Mouse (Mus musculus) midbrain, embryonic 16.5 days (tissue): ENCODE data around the gene Rhob. TPM values are rescaled to one million over a fixed set of nuclear protein-coding genes. Genes with fewer than 3 reads are reported as not detected.
A peak's percentile ranks its signal among the peaks of the same experiment; 100 is the strongest.

Experiments used
- ATAC-seq: fragments of 200-750 bp; cut with Nextera tagmentation; 2 replicates; pipeline ENCODE4 v1.8.0; 2017; ENCODE audit warnings: moderate TSS enrichment
- H3K27ac ChIP-seq: fragments of 300-500 bp; sonication (generic); 2 replicates; pipeline ENCODE4 v1.5.1; 2014; ENCODE audit warnings: mild to moderate bottlenecking, low read length, mixed read lengths
- H3K27me3 ChIP-seq: fragments of 300-500 bp; sonication (generic); 2 replicates; pipeline ENCODE4 v1.6.1; 2014; ENCODE audit warnings: low read depth, low read length, mixed read lengths; ENCODE audit not compliant: control insufficient read depth, insufficient read depth
- H3K36me3 ChIP-seq: fragments of 300-500 bp; sonication (generic); 2 replicates; pipeline ENCODE4 v1.6.1; 2014; ENCODE audit warnings: mild to moderate bottlenecking, low read length, moderate library complexity, mixed read lengths; ENCODE audit not compliant: control insufficient read depth, insufficient read depth
- H3K4me1 ChIP-seq: fragments of 300-500 bp; sonication (generic); 2 replicates; pipeline ENCODE4 v1.6.1; 2014; ENCODE audit warnings: mild to moderate bottlenecking, low read length, mixed read lengths; ENCODE audit not compliant: control insufficient read depth, insufficient read depth
- H3K4me2 ChIP-seq: fragments of 300-500 bp; sonication (generic); 2 replicates; pipeline ENCODE4 v1.6.1; 2014; ENCODE audit warnings: mild to moderate bottlenecking, low read length, mixed read lengths
- H3K4me3 ChIP-seq: fragments of 300-500 bp; sonication (generic); 2 replicates; pipeline ENCODE4 v1.5.1; 2014; ENCODE audit warnings: low read depth, mild to moderate bottlenecking, low read length, moderate library complexity, mixed read lengths
- H3K9ac ChIP-seq: fragments of 300-500 bp; sonication (generic); 2 replicates; pipeline ENCODE4 v1.6.1; 2014; ENCODE audit warnings: low read depth, low read length, mixed read lengths
- H3K9me3 ChIP-seq: fragments of 300-500 bp; sonication (generic); replicated peaks from 2 replicates; pipeline ENCODE4 v1.6.1; 2014; ENCODE audit warnings: mild to moderate bottlenecking, low read length, mixed read lengths; ENCODE audit not compliant: control insufficient read depth, poor library complexity, severe bottlenecking
- WGBS: fragments of 180-500 bp; shearing (Covaris S2); extraction: QIAGEN DNeasy Blood & Tissue Kit; methylation state at CpG from one replicate; pipeline ENCODE4 v1.1.7; 2014; 5-methylcytosine and 5-hydroxymethylcytosine counted together
- polyA plus RNA-seq: library from polyadenylated mRNA; unstranded; fragments of >200 nt; fragmentation: Nextera tagmentation; extraction: Ambion mirVana; gene quantifications from 2 replicates; pipeline ENCODE4 v1.2.1, GENCODE M21; 2015

Gene Rhob
- polyA plus RNA-seq, 1 experiment from 2014 or later: 80.0 TPM

DNA sequence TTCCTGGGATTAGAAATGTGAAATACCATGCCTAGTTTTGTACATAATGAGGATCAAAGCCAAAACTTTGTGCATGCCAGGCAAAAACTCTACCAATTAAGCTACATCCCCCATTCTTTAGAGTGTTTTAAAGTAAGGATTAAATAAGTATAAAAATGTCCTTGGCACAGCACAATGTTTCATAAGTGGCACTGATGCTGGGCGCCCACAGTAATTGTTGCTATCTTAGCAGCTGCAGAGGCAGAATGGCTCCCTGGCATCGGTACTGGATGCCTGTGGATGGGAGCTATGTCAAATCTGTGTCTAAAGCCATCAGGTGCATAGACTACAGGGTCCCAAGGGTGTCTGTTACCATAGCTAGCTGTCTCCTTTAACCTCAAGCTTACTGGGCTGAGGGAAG, 28.8 kb downstream of the Rhob start:
- 79% methylated on average over 2 of the region's 2 CpGs for WGBS

GRCm38 (mm10) chr12:8469742-8470494, 29.9 kb downstream of the Rhob start:
- Histone ChIP-seq H3K9ac (no peak overlapping the region), H3K4me1 (no peaks in the 10 kb centered on the region), H3K4me2 (no peak overlapping the region), H3K27ac (no peak overlapping the region), H3K9me3 (no peaks in the 10 kb centered on the region), H3K4me3 (no peak overlapping the region), H3K36me3 (no peaks in the 10 kb centered on the region), H3K27me3 (no peaks in the 10 kb centered on the region)
- ATAC-seq: no peak
- 94% methylated on average over 20 of the region's 25 CpGs for WGBS

More for the DNA sequence above, 28.8 kb downstream of the Rhob start:
- Histone ChIP-seq H3K4me1 (no peaks in the 10 kb centered on the region), H3K27ac (no peak overlapping the region), H3K36me3 (no peaks in the 10 kb centered on the region), H3K9ac (no peak overlapping the region), H3K9me3 (no peaks in the 10 kb centered on the region), H3K4me2 (no peak overlapping the region), H3K27me3 (no peaks in the 10 kb centered on the region), H3K4me3 (no peak overlapping the region)
- ATAC-seq: no peak

- ATAC-seq: no peak
- Histone ChIP-seq H3K36me3 (no peaks in the 10 kb centered on the region), H3K9ac (no peak overlapping the region), H3K4me2 (no peak overlapping the region), H3K4me3 (no peak overlapping the region), H3K27me3 (no peaks in the 10 kb centered on the region), H3K9me3 (no peaks in the 10 kb centered on the region), H3K27ac (no peak overlapping the region), H3K4me1 (no peaks in the 10 kb centered on the region; the same call in 1 of the 2 replicates)
Observed at GRCm38 (mm10) chr12:8468221-8468865, 31.5 kb downstream of the Rhob start.

GRCm38 (mm10) chr12:8467029-8467924, 32.5 kb downstream of the Rhob start:
- no peak overlapping the region for H3K27ac ChIP-seq
- WGBS: 58% methylated on average over 12 of the region's 12 CpGs
- no peak overlapping the region for H3K4me3 ChIP-seq
- H3K9me3 ChIP-seq: no peaks in the 10 kb centered on the region
- H3K27me3 ChIP-seq: no peaks in the 10 kb centered on the region
- no peak overlapping the region for H3K9ac ChIP-seq
- no peak overlapping the region for H3K4me2 ChIP-seq
- H3K36me3 ChIP-seq: no peaks in the 10 kb centered on the region
- no peaks in the 10 kb centered on the region; the same call in 1 of the 2 replicates for H3K4me1 ChIP-seq
- peak; percentile 45; the same call in 1 of the 2 replicates for ATAC-seq

DNA sequence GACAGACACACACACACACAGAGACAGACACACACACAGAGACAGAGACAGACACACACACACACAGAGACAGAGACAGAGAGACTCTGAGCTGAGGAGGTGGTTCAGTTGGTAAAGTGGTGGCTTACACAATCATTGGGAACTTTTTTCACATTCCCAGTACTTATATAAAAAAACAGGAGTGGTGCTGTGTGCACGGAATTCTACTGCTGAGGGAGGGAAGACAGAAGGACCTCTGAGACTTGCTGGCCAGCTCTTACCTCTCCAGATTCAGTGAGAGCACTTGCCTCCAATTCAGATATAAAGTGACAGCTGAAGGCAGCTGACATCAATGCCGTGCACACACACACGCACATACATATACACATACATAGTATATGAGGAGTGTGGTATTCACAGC, 34.1 kb downstream of the Rhob start:
- H3K4me2 ChIP-seq: no peak overlapping the region
- no peak overlapping the region for H3K9ac ChIP-seq
- H3K27ac ChIP-seq: no peak overlapping the region
- H3K4me1 ChIP-seq: no peaks in the 10 kb centered on the region; the same call in 1 of the 2 replicates
- H3K36me3 ChIP-seq: no peaks in the 10 kb centered on the region
- 86% methylated on average over 3 of the region's 3 CpGs for WGBS
- no peaks in the 10 kb centered on the region for H3K9me3 ChIP-seq
- no peak for ATAC-seq
- no peak overlapping the region for H3K4me3 ChIP-seq
- no peaks in the 10 kb centered on the region for H3K27me3 ChIP-seq

GRCm38 (mm10) chr12:8464961-8465360, 34.8 kb downstream of the Rhob start:
- Histone ChIP-seq H3K36me3 (no peaks in the 10 kb centered on the region), H3K27me3 (no peaks in the 10 kb centered on the region), H3K4me3 (no peak overlapping the region), H3K4me1 (no peaks in the 10 kb centered on the region; the same call in 1 of the 2 replicates), H3K4me2 (no peak overlapping the region), H3K27ac (no peak overlapping the region), H3K9ac (no peak overlapping the region), H3K9me3 (no peaks in the 10 kb centered on the region)
- no peak for ATAC-seq
- WGBS: 95% methylated on average over 5 of the region's 5 CpGs

GRCm38 (mm10) chr12:8463599-8464160, 36.1 kb downstream of the Rhob start:
- WGBS: 22% methylated on average over 3 of the region's 3 CpGs
- ATAC-seq: no peak
- H3K9ac ChIP-seq: no peak overlapping the region

DNA sequence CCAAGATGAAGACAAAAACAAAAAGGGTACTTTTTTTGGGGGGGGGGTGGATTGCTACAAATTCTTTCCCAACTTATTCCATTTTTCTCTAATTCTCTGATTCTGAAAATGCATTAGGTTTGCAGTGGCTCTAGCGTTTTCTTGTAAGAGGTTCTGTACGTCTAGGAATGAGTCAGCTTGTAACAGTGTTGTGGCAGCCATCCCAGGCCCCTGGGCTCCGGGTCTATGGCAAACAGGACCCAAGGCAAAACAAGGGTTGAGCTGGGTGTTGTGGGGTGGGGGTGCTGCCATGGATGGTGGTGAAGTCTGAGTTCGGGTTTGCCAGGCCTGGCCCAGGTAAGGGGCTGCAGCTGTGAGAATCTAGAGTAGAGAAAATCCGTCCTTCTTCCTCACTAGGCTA, 37.3 kb downstream of the Rhob start:
- Histone ChIP-seq H3K27me3 (no peaks in the 10 kb centered on the region), H3K9me3 (no peaks in the 10 kb centered on the region), H3K36me3 (no peaks in the 10 kb centered on the region), H3K27ac (no peak overlapping the region), H3K9ac (no peak overlapping the region), H3K4me2 (no peak overlapping the region), H3K4me1 (no peaks in the 10 kb centered on the region; the same call in 1 of the 2 replicates), H3K4me3 (no peak overlapping the region)
- ATAC-seq: no peak
- 91% methylated on average over 5 of the region's 5 CpGs for WGBS

More at GRCm38 (mm10) chr12:8463599-8464160, 36.1 kb downstream of the Rhob start:
- no peaks in the 10 kb centered on the region for H3K36me3 ChIP-seq
- H3K27me3 ChIP-seq: no peaks in the 10 kb centered on the region
- H3K27ac ChIP-seq: no peak overlapping the region
- H3K4me1 ChIP-seq: no peaks in the 10 kb centered on the region; the same call in 1 of the 2 replicates
- H3K4me3 ChIP-seq: no peak overlapping the region
- no peaks in the 10 kb centered on the region for H3K9me3 ChIP-seq
- no peak overlapping the region for H3K4me2 ChIP-seq
